Mouse (Mus musculus) midbrain, postnatal 0 days (tissue): ENCODE data around the gene Dusp12. TPM values are rescaled to one million over a fixed set of nuclear protein-coding genes. Genes with fewer than 3 reads are reported as not detected.

ENCODE experiments used
- ATAC-seq: fragments of 200-750 bp; cut with Nextera tagmentation; 2 replicates; pipeline ENCODE4 v1.8.0; 2017; ENCODE audit warnings: moderate number of reproducible peaks, mild to moderate bottlenecking, moderate TSS enrichment, moderate library complexity; ENCODE audit not compliant: low FRiP score
- DNase-seq: peaks from one replicate; pipeline ENCODE4 v3.0.0-alpha.2; 2015; ENCODE audit warnings: low spot score
- H3K27ac ChIP-seq: fragments of 300-500 bp; sonication (generic); 2 replicates; pipeline ENCODE4 v1.5.1; 2014; ENCODE audit warnings: low read depth, mild to moderate bottlenecking, low read length, mixed read lengths
- H3K27me3 ChIP-seq: fragments of 300-500 bp; sonication (generic); 2 replicates; pipeline ENCODE4 v1.6.1; 2014; ENCODE audit warnings: low read length, control low read depth, mixed read lengths; ENCODE audit not compliant: insufficient read depth
- H3K36me3 ChIP-seq: fragments of 300-500 bp; sonication (generic); 2 replicates; pipeline ENCODE4 v1.6.1; 2014; ENCODE audit warnings: low read length, control low read depth, mixed read lengths; ENCODE audit not compliant: insufficient read depth
- H3K4me1 ChIP-seq: fragments of 300-500 bp; sonication (generic); 2 replicates; pipeline ENCODE4 v1.6.1; 2014; ENCODE audit warnings: mild to moderate bottlenecking, control low read depth, antibody characterized with exemption, low read length, mixed read lengths; ENCODE audit not compliant: insufficient read depth
- H3K4me2 ChIP-seq: fragments of 300-500 bp; sonication (generic); 2 replicates; pipeline ENCODE4 v1.6.1; 2014; ENCODE audit warnings: low read depth, mild to moderate bottlenecking, low read length, mixed read lengths; ENCODE audit not compliant: poor library complexity, severe bottlenecking
- H3K4me3 ChIP-seq: fragments of 300-500 bp; sonication (generic); 2 replicates; pipeline ENCODE4 v1.5.1; 2014; ENCODE audit warnings: low read depth, mild to moderate bottlenecking, low read length, moderate library complexity
- H3K9ac ChIP-seq: fragments of 300-500 bp; sonication (generic); replicated peaks from 2 replicates; pipeline ENCODE4 v1.6.1; 2014; ENCODE audit warnings: mild to moderate bottlenecking, low read length, moderate library complexity, mixed read lengths; ENCODE audit not compliant: poor library complexity, severe bottlenecking
- H3K9me3 ChIP-seq: fragments of 300-500 bp; sonication (generic); 2 replicates; pipeline ENCODE4 v1.6.1; 2016; ENCODE audit warnings: low read length, control low read depth
- CTCF ChIP-seq: IDR thresholded peaks from 2 replicates; pipeline ENCODE4 v1.5.1; 2016; ENCODE audit warnings: antibody characterized with exemption, mild to moderate bottlenecking
- WGBS: fragments of 180-500 bp; shearing (Covaris S2); extraction: QIAGEN DNeasy Blood & Tissue Kit; methylation state at CpG from one replicate; pipeline ENCODE4 v1.1.7; 2014; 5-methylcytosine and 5-hydroxymethylcytosine counted together
- polyA plus RNA-seq: library from polyadenylated mRNA; unstranded; fragments of >200 nt; fragmentation: Nextera tagmentation; extraction: Ambion mirVana; gene quantifications from 2 replicates; pipeline ENCODE4 v1.2.1, GENCODE M21; 2015
- total RNA-seq: library from RNA; depleted of rRNA; stranded (reverse); fragments of >200 nt; gene quantifications from 2 replicates; pipeline ENCODE4 v1.2.3, GENCODE M21; 2014

The Dusp12 gene
- total and polyA plus RNA-seq, 2 experiments from 2014 or later: 39.6 to 43.3 TPM

GRCm38 (mm10) chr1:170882915-170883485 lies 2.3 kb downstream of the Dusp12 start:
- 88% methylated on average over 5 of the region's 5 CpGs for WGBS
- peaks cover 9% of the 10 kb centered on the region for H3K36me3 ChIP-seq

GRCm38 (mm10) chr1:170876906-170877305 lies 8.4 kb downstream of the Dusp12 start:
- Histone ChIP-seq H3K27ac (no peak overlapping the region), H3K9me3 (no peaks in the 10 kb centered on the region), H3K4me1 (no peaks in the 10 kb centered on the region), H3K4me2 (no peak overlapping the region), H3K9ac (no peak overlapping the region), H3K27me3 (no peaks in the 10 kb centered on the region), H3K4me3 (no peak overlapping the region), H3K36me3 (peaks cover 20% of the 10 kb centered on the region)
- no peak for TF ChIP-seq CTCF
- WGBS: 97% methylated on average over 5 of the region's 5 CpGs
- DNase-seq (no peak), ATAC-seq (no peak)

More at GRCm38 (mm10) chr1:170882915-170883485, 2.3 kb downstream of the Dusp12 start:
- H3K4me1 ChIP-seq: no peaks in the 10 kb centered on the region
- no peaks in the 10 kb centered on the region for H3K27me3 ChIP-seq
- H3K27ac ChIP-seq: no peak overlapping the region
- ATAC-seq (no peak), DNase-seq (no peak)
- H3K9me3 ChIP-seq: no peaks in the 10 kb centered on the region
- no peak overlapping the region for H3K4me3 ChIP-seq
- no peak overlapping the region for H3K4me2 ChIP-seq
- H3K9ac ChIP-seq: no peak overlapping the region
- TF ChIP-seq CTCF: no peak

GRCm38 (mm10) chr1:170875676-170876075 lies 9.7 kb downstream of the Dusp12 start:
- Histone ChIP-seq H3K4me1 (no peaks in the 10 kb centered on the region), H3K27ac (no peak overlapping the region), H3K9ac (no peak overlapping the region), H3K4me3 (no peak overlapping the region), H3K4me2 (no peak overlapping the region), H3K9me3 (no peaks in the 10 kb centered on the region), H3K27me3 (no peaks in the 10 kb centered on the region), H3K36me3 (peaks cover 20% of the 10 kb centered on the region)
- TF ChIP-seq CTCF: no peak
- ATAC-seq (no peak), DNase-seq (no peak)
- WGBS: 87% methylated on average over 3 of the region's 3 CpGs

- Histone ChIP-seq H3K4me3 (no peak overlapping the region), H3K27ac (no peak overlapping the region), H3K27me3 (no peaks in the 10 kb centered on the region), H3K4me1 (no peaks in the 10 kb centered on the region), H3K9ac (no peak overlapping the region), H3K4me2 (no peak overlapping the region), H3K9me3 (no peaks in the 10 kb centered on the region), H3K36me3 (peaks cover 11% of the 10 kb centered on the region)
- whole genome bisulfite sequencing: 92% methylated on average over 2 of the region's 2 CpGs
- TF ChIP-seq CTCF: no peak
- ATAC-seq: no peak
- DNase-seq: no peak
These were observed 13.4 kb downstream of the Dusp12 start for GRCm38 (mm10) chr1:170871961-170872360.

- DNase-seq (no peak), ATAC-seq (no peak)
- Histone ChIP-seq H3K27me3 (no peaks in the 10 kb centered on the region), H3K9me3 (no peaks in the 10 kb centered on the region), H3K27ac (no peak overlapping the region), H3K4me3 (no peak overlapping the region), H3K4me1 (no peaks in the 10 kb centered on the region), H3K36me3 (peaks cover 11% of the 10 kb centered on the region), H3K4me2 (no peak overlapping the region), H3K9ac (no peak overlapping the region)
- TF ChIP-seq CTCF: no peak
- 91% methylated on average over 6 of the region's 6 CpGs for WGBS
These were observed 13.9 kb downstream of the Dusp12 start for GRCm38 (mm10) chr1:170871402-170871801.

GRCm38 (mm10) chr1:170868905-170869283 lies 16.4 kb downstream of the Dusp12 start:
- ATAC-seq: peak; percentile 4; the same call in 1 of the 2 replicates
- 18% methylated on average over 14 of the region's 14 CpGs for WGBS

More at GRCm38 (mm10) chr1:170868905-170869283, 16.4 kb downstream of the Dusp12 start:
- no peak for DNase-seq
- Histone ChIP-seq H3K4me2 (peak overlapping the region; percentile 62), H3K9me3 (no peaks in the 10 kb centered on the region), H3K36me3 (0 out of 2 replicates have a peak, but pooled peaks cover 2% of the 10 kb centered on the region), H3K27me3 (no peaks in the 10 kb centered on the region), H3K4me1 (no peaks in the 10 kb centered on the region), H3K4me3 (peak overlapping the region; percentile 69), H3K9ac (peak overlapping the region; percentile 54), H3K27ac (peak overlapping the region; percentile 55; the same call in 1 of the 2 replicates)
- no peak for TF ChIP-seq CTCF
